Mouse (Mus musculus): ENCODE results near the gene Cd48.
"Not testable (repeated sequence)": the region's sequence is repeated elsewhere in the genome, so short reads cannot be mapped to it uniquely, and the experiment has no call there.

GRCm38 (mm10) chr1:171672451-171672850 is 9.4 kb upstream of the Cd48 start:
- TF ChIP-seq CTCF, EP300 (IDR thresholded peaks at IDR 0.05; ENCODE audit: low read depth): not testable (repeated sequence)
